Mouse (Mus musculus): ENCODE results near the gene Hist1h2bc. TPM values are rescaled to one million over a fixed set of nuclear protein-coding genes. Genes with fewer than 3 reads are reported as not detected.

The Hist1h2bc gene
- polyA plus RNA-seq, 1 experiment from 2014 or later, result 25.3 TPM

DNA sequence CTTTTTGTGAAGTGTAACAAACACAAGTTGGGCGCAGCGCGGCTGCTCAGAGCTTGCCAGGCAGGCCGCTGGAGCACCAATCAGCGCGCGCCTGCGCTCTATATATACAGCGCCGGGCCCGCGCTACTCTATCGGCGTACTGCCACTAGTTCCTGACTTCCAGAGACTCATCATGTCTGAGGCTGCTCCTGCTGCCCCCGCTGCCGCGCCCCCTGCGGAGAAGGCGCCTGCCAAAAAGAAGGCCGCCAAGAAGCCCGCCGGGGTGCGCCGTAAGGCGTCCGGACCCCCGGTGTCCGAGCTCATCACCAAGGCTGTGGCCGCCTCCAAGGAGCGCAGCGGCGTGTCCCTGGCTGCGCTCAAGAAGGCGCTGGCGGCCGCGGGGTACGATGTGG, 54.7 kb downstream of the Hist1h2bc start, which contains the start of gene Hist1h1c:
Hist1h1c (plus strand) TSS at position 132 of the 392 bp plus-strand sequence.
- Histone ChIP-seq H3K4me2 (peak within 1 kb of the TSS; percentile 93), H3K27me3 (ENCODE audit: control insufficient read depth, insufficient read depth, low read length) (no peaks in the 10 kb centered on the region)
- 0% methylated on average over 32 of the region's 38 CpGs for WGBS

DNA sequence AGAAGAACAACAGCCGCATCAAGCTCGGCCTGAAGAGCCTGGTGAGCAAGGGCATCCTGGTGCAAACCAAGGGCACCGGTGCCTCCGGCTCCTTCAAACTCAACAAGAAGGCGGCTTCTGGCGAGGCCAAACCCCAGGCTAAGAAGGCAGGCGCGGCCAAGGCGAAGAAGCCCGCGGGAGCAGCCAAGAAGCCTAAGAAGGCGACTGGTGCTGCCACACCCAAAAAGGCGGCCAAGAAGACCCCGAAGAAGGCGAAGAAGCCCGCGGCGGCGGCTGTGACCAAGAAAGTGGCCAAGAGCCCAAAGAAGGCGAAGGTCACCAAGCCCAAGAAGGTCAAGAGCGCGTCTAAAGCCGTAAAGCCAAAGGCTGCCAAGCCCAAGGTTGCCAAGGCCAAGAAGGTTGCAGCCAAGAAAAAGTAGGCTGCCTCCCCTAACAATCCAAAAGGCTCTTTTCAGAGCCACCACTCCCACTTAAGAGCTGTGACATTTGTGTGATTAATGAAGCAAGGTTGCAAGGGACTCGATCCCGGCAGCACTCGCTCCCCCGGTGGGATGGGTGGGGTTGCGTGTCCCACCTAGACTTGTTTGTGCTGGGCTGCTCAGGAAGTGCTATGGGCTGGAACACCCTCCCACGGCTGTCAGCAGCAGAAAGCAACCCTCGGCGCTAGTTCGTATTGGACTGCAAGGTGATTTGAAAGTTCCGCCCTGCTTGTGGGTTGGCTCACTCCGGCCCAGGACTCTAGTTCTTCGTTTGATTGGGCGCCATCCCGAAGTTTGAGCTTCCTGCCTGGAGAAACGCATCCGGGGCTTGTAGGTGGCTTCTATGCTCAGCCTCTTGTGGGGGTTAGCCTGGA, 55.3 kb downstream of the Hist1h2bc start:
- peak overlapping the region; percentile 52 for H3K4me3 ChIP-seq (ENCODE audit: low read depth, low read length)
- WGBS, result under 1% methylated on average over 39 of the region's 39 CpGs
- no peaks in the 10 kb centered on the region for H3K9me3 ChIP-seq (ENCODE audit: control insufficient read depth, low read length)

More for the DNA sequence above, 54.7 kb downstream of the Hist1h2bc start, which contains the start of gene Hist1h1c:
- H3K4me1 ChIP-seq (ENCODE audit: control insufficient read depth, insufficient read depth, low read length), result peaks cover 13% of the 10 kb centered on the region
- peak within 1 kb of the TSS; percentile 98 for H3K27ac ChIP-seq (ENCODE audit: low read depth, low read length)
- DNase-seq (ENCODE audit: low spot score, missing footprints), result peak; percentile 99
- no peaks in the 10 kb centered on the region for H3K36me3 ChIP-seq (ENCODE audit: control insufficient read depth, insufficient read depth, low read length)
- peak within 1 kb of the TSS; percentile 81 for H3K9ac ChIP-seq (ENCODE audit: low read length)
- ATAC-seq (ENCODE audit: low FRiP score), result peak; percentile 96
- peak within 1 kb of the TSS; percentile 52 for H3K4me3 ChIP-seq (ENCODE audit: low read depth, low read length)
- H3K9me3 ChIP-seq (ENCODE audit: control insufficient read depth, low read length), result no peaks in the 10 kb centered on the region

GRCm38 (mm10) chr13:23739922-23740252, 55.9 kb downstream of the Hist1h2bc start:
- no peaks in the 10 kb centered on the region for H3K27me3 ChIP-seq (ENCODE audit: control insufficient read depth, insufficient read depth, low read length)
- H3K27ac ChIP-seq (ENCODE audit: low read depth, low read length), result peak overlapping the region; percentile 98
- peak overlapping the region; percentile 81 for H3K9ac ChIP-seq (ENCODE audit: low read length)
- DNase-seq (ENCODE audit: low spot score, missing footprints), result no peak
- H3K9me3 ChIP-seq (ENCODE audit: control insufficient read depth, low read length), result no peaks in the 10 kb centered on the region
- H3K4me3 ChIP-seq (ENCODE audit: low read depth, low read length), result peak overlapping the region; percentile 52
- H3K36me3 ChIP-seq (ENCODE audit: control insufficient read depth, insufficient read depth, low read length), result no peaks in the 10 kb centered on the region
- ATAC-seq (ENCODE audit: low FRiP score), result no peak
- H3K4me2 ChIP-seq, result peak overlapping the region; percentile 93
- H3K4me1 ChIP-seq (ENCODE audit: control insufficient read depth, insufficient read depth, low read length), result peaks cover 13% of the 10 kb centered on the region
- WGBS, result 1% methylated on average over 14 of the region's 14 CpGs

More for the DNA sequence above, 55.3 kb downstream of the Hist1h2bc start:
- ATAC-seq (ENCODE audit: low FRiP score) (peak; percentile 85), DNase-seq (ENCODE audit: low spot score, missing footprints) (peak; percentile 98)
- Histone ChIP-seq H3K36me3 (ENCODE audit: control insufficient read depth, insufficient read depth, low read length) (no peaks in the 10 kb centered on the region), H3K4me2 (peak overlapping the region; percentile 93), H3K27me3 (ENCODE audit: control insufficient read depth, insufficient read depth, low read length) (no peaks in the 10 kb centered on the region), H3K27ac (ENCODE audit: low read depth, low read length) (peak overlapping the region; percentile 98), H3K9ac (ENCODE audit: low read length) (peak overlapping the region; percentile 81), H3K4me1 (ENCODE audit: control insufficient read depth, insufficient read depth, low read length) (peaks cover 13% of the 10 kb centered on the region)

DNA sequence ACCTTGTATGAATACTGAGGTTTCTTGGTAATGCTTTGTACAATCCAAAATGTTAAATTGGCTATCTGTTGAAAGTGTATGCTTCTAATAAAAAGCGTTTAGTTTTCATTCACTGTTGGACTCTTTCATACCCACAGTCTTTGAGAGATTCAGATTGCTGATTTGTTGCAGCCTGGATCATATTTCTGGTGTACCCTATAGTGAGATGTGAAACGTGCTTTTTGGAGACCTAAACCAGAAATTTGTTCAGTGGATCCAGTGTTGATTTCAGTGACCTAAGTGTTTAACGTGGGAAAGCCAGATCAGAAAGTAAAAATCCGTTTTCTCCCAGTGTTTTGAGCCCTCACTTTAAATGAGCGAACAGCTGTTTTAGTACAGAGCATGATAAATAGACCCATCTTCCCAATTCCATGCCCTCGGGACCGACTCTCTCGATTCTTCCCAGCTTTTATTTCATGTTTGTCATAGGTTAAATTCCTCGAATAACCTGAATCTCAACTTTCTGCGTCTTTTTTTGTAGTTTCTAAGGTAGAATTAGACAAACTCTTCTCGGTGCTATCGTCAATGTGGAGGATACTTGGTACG, 56.3 kb downstream of the Hist1h2bc start:
- H3K4me2 ChIP-seq, result peak overlapping the region; percentile 93
- peaks cover 13% of the 10 kb centered on the region for H3K4me1 ChIP-seq (ENCODE audit: control insufficient read depth, insufficient read depth, low read length)
- peak overlapping the region; percentile 98 for H3K27ac ChIP-seq (ENCODE audit: low read depth, low read length)
- H3K4me3 ChIP-seq (ENCODE audit: low read depth, low read length), result peak overlapping the region; percentile 52
- no peaks in the 10 kb centered on the region for H3K9me3 ChIP-seq (ENCODE audit: control insufficient read depth, low read length)
- peak; percentile 90 for DNase-seq (ENCODE audit: low spot score, missing footprints)
- ATAC-seq (ENCODE audit: low FRiP score), result no peak
- H3K27me3 ChIP-seq (ENCODE audit: control insufficient read depth, insufficient read depth, low read length), result no peaks in the 10 kb centered on the region
- 36% methylated on average over 13 of the region's 13 CpGs for WGBS
- H3K36me3 ChIP-seq (ENCODE audit: control insufficient read depth, insufficient read depth, low read length), result no peaks in the 10 kb centered on the region
- H3K9ac ChIP-seq (ENCODE audit: low read length), result peak overlapping the region; percentile 81

DNA sequence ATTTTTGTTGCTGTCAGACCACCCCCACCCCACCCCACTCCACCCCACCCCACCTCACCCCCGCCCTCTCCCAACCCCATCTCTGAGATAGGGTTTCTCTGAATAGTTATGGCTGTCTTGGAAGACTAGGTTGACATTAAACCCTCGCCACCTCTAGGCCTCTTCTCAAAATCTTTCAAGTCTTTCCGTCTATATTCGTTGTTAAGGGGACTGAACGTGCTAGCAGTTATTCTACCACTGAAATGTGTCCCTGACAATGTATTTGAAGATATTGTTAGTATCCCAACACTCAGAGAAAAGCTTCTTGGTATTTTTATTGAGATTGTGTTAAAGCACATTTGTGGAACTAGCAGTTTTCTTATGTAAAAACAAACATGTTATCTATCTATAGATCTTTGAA, 56.9 kb downstream of the Hist1h2bc start:
- no peaks in the 10 kb centered on the region for H3K9me3 ChIP-seq (ENCODE audit: control insufficient read depth, low read length)
- no peak overlapping the region for H3K4me3 ChIP-seq (ENCODE audit: low read depth, low read length)
- H3K4me1 ChIP-seq (ENCODE audit: control insufficient read depth, insufficient read depth, low read length), result peaks cover 13% of the 10 kb centered on the region
- H3K36me3 ChIP-seq (ENCODE audit: control insufficient read depth, insufficient read depth, low read length), result no peaks in the 10 kb centered on the region
- H3K4me2 ChIP-seq, result peak overlapping the region; percentile 93; the same call in 1 of the 2 replicates
- no peak for ATAC-seq (ENCODE audit: low FRiP score)
- DNase-seq (ENCODE audit: low spot score, missing footprints), result no peak
- H3K9ac ChIP-seq (ENCODE audit: low read length), result no peak overlapping the region
- no peaks in the 10 kb centered on the region for H3K27me3 ChIP-seq (ENCODE audit: control insufficient read depth, insufficient read depth, low read length)
- WGBS, result 61% methylated on average over 5 of the region's 5 CpGs
- no peak overlapping the region for H3K27ac ChIP-seq (ENCODE audit: low read depth, low read length)

DNA sequence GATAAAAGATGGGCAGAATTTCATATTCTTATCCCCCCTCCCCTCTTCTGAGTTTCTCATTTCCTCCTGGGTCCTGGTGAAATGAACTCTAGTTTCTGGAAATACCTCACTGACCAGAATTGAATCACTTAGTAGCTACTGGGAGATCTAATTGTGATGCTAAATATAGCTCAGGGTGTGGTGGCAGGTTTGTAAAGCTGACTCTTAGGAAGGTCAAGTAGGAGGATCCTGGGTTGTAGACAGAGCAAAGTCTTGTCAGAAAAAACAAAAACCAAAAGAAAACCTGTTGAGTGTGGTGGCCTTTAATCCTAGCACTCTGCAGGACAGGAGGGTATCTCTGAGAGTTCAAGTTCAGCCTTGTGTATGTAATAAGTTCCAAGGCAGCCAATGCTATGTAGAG, 58.0 kb downstream of the Hist1h2bc start:
- no peak for DNase-seq (ENCODE audit: low spot score, missing footprints)
- Histone ChIP-seq H3K9me3 (ENCODE audit: control insufficient read depth, low read length) (no peaks in the 10 kb centered on the region), H3K4me2 (no peak overlapping the region), H3K4me3 (ENCODE audit: low read depth, low read length) (no peak overlapping the region), H3K27me3 (ENCODE audit: control insufficient read depth, insufficient read depth, low read length) (no peaks in the 10 kb centered on the region), H3K36me3 (ENCODE audit: control insufficient read depth, insufficient read depth, low read length) (no peaks in the 10 kb centered on the region), H3K4me1 (ENCODE audit: control insufficient read depth, insufficient read depth, low read length) (peaks cover 13% of the 10 kb centered on the region), H3K9ac (ENCODE audit: low read length) (no peak overlapping the region), H3K27ac (ENCODE audit: low read depth, low read length) (no peak overlapping the region)
- ATAC-seq (ENCODE audit: low FRiP score), result no peak

Small RNA genes within 50 kb of the gene (microRNA-seq; reads per million reads assigned to microRNA genes)
- gene Gm44350, result not detected

Other genes starting within 250 kb of the Hist1h2bc start
- gene Btn1a1, start 218.3 kb upstream of the Hist1h2bc start, polyA plus RNA-seq (2014; fragmentation: Nextera tagmentation; extraction: Ambion mirVana), result not detected in 2 replicates
- gene Btn2a2, start 195.3 kb upstream of the Hist1h2bc start, polyA plus RNA-seq (2014; fragmentation: Nextera tagmentation; extraction: Ambion mirVana), result 0.28 and 0.34 TPM in 2 replicates
- gene Hist1h4h, start 153.1 kb upstream of the Hist1h2bc start, polyA plus RNA-seq (2014; fragmentation: Nextera tagmentation; extraction: Ambion mirVana), result 3.3 and 3.6 TPM in 2 replicates
- gene Hist1h2af, start 150.3 kb upstream of the Hist1h2bc start, polyA plus RNA-seq (2014; fragmentation: Nextera tagmentation; extraction: Ambion mirVana), result 6.4 and 9.1 TPM in 2 replicates
- gene Hist1h3g, start 148.8 kb upstream of the Hist1h2bc start, polyA plus RNA-seq (2014; fragmentation: Nextera tagmentation; extraction: Ambion mirVana), result 4.0 and 4.8 TPM in 2 replicates
- gene Hist1h2bh, start 140.8 kb upstream of the Hist1h2bc start, polyA plus RNA-seq (2014; fragmentation: Nextera tagmentation; extraction: Ambion mirVana), result 0.44 and 0.87 TPM in 2 replicates
- gene Hist1h3f, start 140.1 kb upstream of the Hist1h2bc start, polyA plus RNA-seq (2014; fragmentation: Nextera tagmentation; extraction: Ambion mirVana), result 1.2 and 1.3 TPM in 2 replicates
- 0.53 and 0.77 TPM in 2 replicates for gene Hist1h4f, start 132.6 kb upstream of the Hist1h2bc start, polyA plus RNA-seq (2014; fragmentation: Nextera tagmentation; extraction: Ambion mirVana)
- 0.59 and 0.61 TPM in 2 replicates for gene Hist1h1d, start 130.9 kb upstream of the Hist1h2bc start, polyA plus RNA-seq (2014; fragmentation: Nextera tagmentation; extraction: Ambion mirVana)
- gene Hist1h3e, start 121.8 kb upstream of the Hist1h2bc start, polyA plus RNA-seq (2014; fragmentation: Nextera tagmentation; extraction: Ambion mirVana), result 7.2 and 7.4 TPM in 2 replicates
- gene Hist1h2ae, start 113.0 kb upstream of the Hist1h2bc start, polyA plus RNA-seq (2014; fragmentation: Nextera tagmentation; extraction: Ambion mirVana), result 69.8 and 76.3 TPM in 2 replicates
- gene Hist1h2bg, start 112.8 kb upstream of the Hist1h2bc start, polyA plus RNA-seq (2014; fragmentation: Nextera tagmentation; extraction: Ambion mirVana), result 3.9 and 6.2 TPM in 2 replicates
- gene Hist1h2bf, start 110.0 kb upstream of the Hist1h2bc start, polyA plus RNA-seq (2014; fragmentation: Nextera tagmentation; extraction: Ambion mirVana), result 2.6 and 4.9 TPM in 2 replicates
- gene Hist1h2ad, start 109.8 kb upstream of the Hist1h2bc start, polyA plus RNA-seq (2014; fragmentation: Nextera tagmentation; extraction: Ambion mirVana), result 1.9 and 2.2 TPM in 2 replicates
- 7.4 and 9.8 TPM in 2 replicates for gene Hist1h3d, start 108.4 kb upstream of the Hist1h2bc start, polyA plus RNA-seq (2014; fragmentation: Nextera tagmentation; extraction: Ambion mirVana)
- 99.4 and 124 TPM in 2 replicates for gene Hist1h4d, start 102.6 kb upstream of the Hist1h2bc start, polyA plus RNA-seq (2014; fragmentation: Nextera tagmentation; extraction: Ambion mirVana)
- gene Hist1h2be, start 63.1 kb upstream of the Hist1h2bc start, polyA plus RNA-seq (2014; fragmentation: Nextera tagmentation; extraction: Ambion mirVana), result 1.6 and 1.7 TPM in 2 replicates
- gene Hist1h1e, start 61.6 kb upstream of the Hist1h2bc start, polyA plus RNA-seq (2014; fragmentation: Nextera tagmentation; extraction: Ambion mirVana), result 24.8 and 28.9 TPM in 2 replicates
- gene Hist1h2ac, start 251 bp upstream of the Hist1h2bc start, polyA plus RNA-seq (2014; fragmentation: Nextera tagmentation; extraction: Ambion mirVana), result 0.83 and 1.1 TPM in 2 replicates
- not detected in 2 replicates for gene Hist1h1t, start 11.6 kb downstream of the Hist1h2bc start, polyA plus RNA-seq (2014; fragmentation: Nextera tagmentation; extraction: Ambion mirVana)
- 5.3 and 6.4 TPM in 2 replicates for gene Hist1h4c, start 14.3 kb downstream of the Hist1h2bc start, polyA plus RNA-seq (2014; fragmentation: Nextera tagmentation; extraction: Ambion mirVana)
- gene Hfe, start 26.7 kb downstream of the Hist1h2bc start, polyA plus RNA-seq (2014; fragmentation: Nextera tagmentation; extraction: Ambion mirVana), result 2.7 and 3.3 TPM in 2 replicates
- gene Hist1h1c, start 54.6 kb downstream of the Hist1h2bc start, polyA plus RNA-seq (2014; fragmentation: Nextera tagmentation; extraction: Ambion mirVana), result 13.5 and 14.0 TPM in 2 replicates
- 8.6 and 9.2 TPM in 2 replicates for gene Hist1h3c, start 61.4 kb downstream of the Hist1h2bc start, polyA plus RNA-seq (2014; fragmentation: Nextera tagmentation; extraction: Ambion mirVana)
- gene Hist1h2bb, start 62.5 kb downstream of the Hist1h2bc start, polyA plus RNA-seq (2014; fragmentation: Nextera tagmentation; extraction: Ambion mirVana), result 2.1 and 2.4 TPM in 2 replicates
- gene Hist1h2ab, start 66.9 kb downstream of the Hist1h2bc start, polyA plus RNA-seq (2014; fragmentation: Nextera tagmentation; extraction: Ambion mirVana), result 42.8 and 57.5 TPM in 2 replicates
- 7.5 and 13.2 TPM in 2 replicates for gene Hist1h3b, start 68.1 kb downstream of the Hist1h2bc start, polyA plus RNA-seq (2014; fragmentation: Nextera tagmentation; extraction: Ambion mirVana)
- 3.9 and 5.5 TPM in 2 replicates for gene Hist1h4b, start 72.8 kb downstream of the Hist1h2bc start, polyA plus RNA-seq (2014; fragmentation: Nextera tagmentation; extraction: Ambion mirVana)
- 0.49 and 0.55 TPM in 2 replicates for gene Hist1h4a, start 77.0 kb downstream of the Hist1h2bc start, polyA plus RNA-seq (2014; fragmentation: Nextera tagmentation; extraction: Ambion mirVana)
- 3.0 and 5.1 TPM in 2 replicates for gene Hist1h3a, start 78.2 kb downstream of the Hist1h2bc start, polyA plus RNA-seq (2014; fragmentation: Nextera tagmentation; extraction: Ambion mirVana)
- 3.5 and 3.7 TPM in 2 replicates for gene Hist1h1a, start 79.5 kb downstream of the Hist1h2bc start, polyA plus RNA-seq (2014; fragmentation: Nextera tagmentation; extraction: Ambion mirVana)
- not detected in 2 replicates for gene Trim38, start 85.7 kb downstream of the Hist1h2bc start, polyA plus RNA-seq (2014; fragmentation: Nextera tagmentation; extraction: Ambion mirVana)
- gene Slc17a2, start 122.8 kb downstream of the Hist1h2bc start, polyA plus RNA-seq (2014; fragmentation: Nextera tagmentation; extraction: Ambion mirVana), result not detected in 2 replicates
- not detected in 2 replicates for gene Slc17a3, start 155.2 kb downstream of the Hist1h2bc start, polyA plus RNA-seq (2014; fragmentation: Nextera tagmentation; extraction: Ambion mirVana)
- 0.08 TPM in 1 of 2 replicates, not detected in the other for gene Slc17a1, start 183.6 kb downstream of the Hist1h2bc start, polyA plus RNA-seq (2014; fragmentation: Nextera tagmentation; extraction: Ambion mirVana)
- not detected in 2 replicates for gene Slc17a4, start 230.8 kb downstream of the Hist1h2bc start, polyA plus RNA-seq (2014; fragmentation: Nextera tagmentation; extraction: Ambion mirVana)
- not detected in 2 replicates for gene Hist1h2ba, start 250.0 kb downstream of the Hist1h2bc start, polyA plus RNA-seq (2014; fragmentation: Nextera tagmentation; extraction: Ambion mirVana)